Mouse (Mus musculus): ENCODE measurements around the gene Eri2. TPM values are rescaled to one million over a fixed set of nuclear protein-coding genes. Genes with fewer than 3 reads are reported as not detected.
"Not testable (repeated sequence)": the region's sequence is repeated elsewhere in the genome, so short reads cannot be mapped to it uniquely, and the experiment has no call there.

Gene Eri2
- total RNA-seq, 2 experiments from 2014 or later: 1.3 to 1.4 TPM

DNA sequence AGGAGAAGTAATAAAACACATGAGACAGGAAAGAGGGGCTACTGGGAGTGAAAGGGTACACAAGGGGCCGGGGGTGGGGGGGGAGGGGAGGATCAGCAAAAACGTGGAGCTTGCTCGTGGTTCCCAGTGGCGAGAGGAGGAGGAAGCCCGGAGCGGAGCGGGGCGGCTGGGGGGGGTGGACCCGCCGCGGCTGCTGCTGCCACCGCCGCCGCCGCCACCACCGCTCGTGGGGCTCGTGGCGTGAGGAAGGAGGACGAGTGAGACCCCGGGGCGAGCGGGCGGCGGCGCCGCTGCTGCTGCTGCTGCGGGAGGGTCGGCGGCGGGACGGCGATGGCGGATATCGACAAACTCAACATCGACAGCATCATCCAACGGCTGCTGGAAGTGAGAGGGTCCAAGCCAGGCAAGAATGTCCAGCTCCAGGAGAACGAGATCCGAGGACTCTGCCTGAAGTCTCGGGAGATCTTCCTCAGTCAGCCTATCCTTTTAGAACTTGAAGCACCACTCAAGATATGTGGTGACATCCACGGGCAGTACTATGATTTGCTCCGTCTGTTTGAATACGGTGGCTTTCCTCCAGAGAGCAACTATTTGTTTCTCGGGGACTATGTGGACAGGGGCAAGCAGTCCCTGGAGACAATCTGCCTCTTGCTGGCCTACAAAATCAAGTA, 53.9 kb downstream of the Eri2 start:
- DNase-seq: not testable (repeated sequence)

GRCm38 (mm10) chr7:119738877-119739276, 55.0 kb downstream of the Eri2 start:
- DNase-seq: no peak

DNA sequence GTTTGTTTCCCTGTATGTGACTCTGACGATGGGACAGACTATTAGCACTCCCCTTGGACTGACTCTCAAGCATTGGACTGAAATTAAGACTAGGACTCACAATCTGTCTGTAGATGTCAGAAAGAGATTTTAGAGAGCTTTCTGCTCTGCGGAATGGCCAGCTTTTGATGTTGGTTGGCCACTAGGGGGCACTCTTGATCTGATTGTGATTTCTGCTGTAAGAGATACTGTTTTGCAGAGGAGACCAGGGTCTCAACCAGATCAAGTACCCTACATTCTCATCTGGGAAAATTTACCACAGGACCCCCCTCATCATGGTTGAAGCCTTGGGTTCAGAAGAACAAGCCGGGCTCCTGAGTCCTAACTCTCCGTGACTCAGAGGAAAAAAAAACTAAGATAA, 62.6 kb downstream of the Eri2 start:
- DNase-seq: not testable (repeated sequence)

- DNase-seq: no peak
Measured at GRCm38 (mm10) chr7:119727621-119728020, 66.2 kb downstream of the Eri2 start.

DNA sequence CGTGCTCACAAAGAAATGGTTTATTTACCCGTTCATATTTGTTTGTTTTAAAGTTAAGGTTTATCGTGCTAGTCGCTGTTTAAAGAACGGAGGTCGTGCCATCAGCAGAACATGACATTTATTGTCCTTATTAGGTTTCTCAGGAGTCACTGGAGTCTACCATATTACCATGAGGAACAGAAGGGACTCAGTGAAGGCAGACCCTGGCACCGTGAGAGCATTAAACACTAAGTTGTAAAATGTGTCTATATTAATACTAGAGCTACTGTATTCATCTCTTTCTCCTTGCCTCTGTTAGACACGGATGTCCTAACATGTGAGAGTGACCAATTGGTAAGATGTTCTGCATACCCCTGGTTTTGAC, 72.9 kb downstream of the Eri2 start:
- DNase-seq: no peak

DNA sequence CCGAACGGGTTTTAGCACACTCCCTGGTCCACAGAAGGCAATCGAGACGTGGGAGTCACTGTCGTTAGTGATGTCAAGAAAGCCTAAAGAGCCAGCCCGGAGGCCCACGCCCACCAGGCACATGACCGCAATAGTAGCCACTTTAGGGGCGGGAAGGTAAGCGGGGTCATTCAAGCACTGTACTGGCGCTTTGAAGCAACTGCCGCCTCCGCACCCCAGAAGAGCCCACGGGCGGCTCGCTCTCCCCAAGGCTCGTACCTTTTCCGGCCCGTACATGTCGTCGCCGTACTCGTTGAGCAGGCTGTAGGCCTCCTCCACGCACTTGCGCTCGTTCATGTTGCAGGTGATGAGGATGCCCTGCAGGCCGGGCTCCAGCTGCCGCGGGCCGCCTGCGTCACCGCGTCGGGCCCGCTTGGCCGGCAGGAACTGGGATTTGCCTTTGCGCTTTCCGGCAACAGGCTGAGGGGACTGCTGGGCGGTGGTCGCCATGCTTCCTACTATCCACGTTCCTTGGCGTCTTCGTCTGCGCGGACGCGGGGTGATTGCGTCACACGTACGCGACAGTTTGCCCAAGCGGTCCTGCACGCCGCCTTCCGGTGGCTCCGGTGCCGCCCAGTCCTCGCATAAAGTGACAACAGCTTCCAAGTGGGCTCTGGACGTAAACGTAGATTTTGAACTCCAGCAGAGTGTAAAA, 73.5 kb downstream of the Eri2 start, which contains the start of gene Thumpd1:
Gene Thumpd1 (minus strand): TSS at position 546 of the 694 bp plus-strand sequence.
- DNase-seq: peak; percentile 93 to 94

Other genes with a start within 250 kb of the Eri2 start
- gene Acsm2, start 239.7 kb downstream of the Eri2 start, total RNA-seq (2021): not detected
- gene Acsm1, start 187.0 kb downstream of the Eri2 start, total RNA-seq (2021): under 1 TPM in 1 of 2 experiments, not detected in 1; 0.57 TPM
- gene Acsm4, start 104.0 kb downstream of the Eri2 start, total RNA-seq (2021): not detected
- 10 to 100 TPM; 16.0 to 17.2 TPM for gene Thumpd1, start 73.3 kb downstream of the Eri2 start, total RNA-seq (2021)
- gene Acsm3, start 33.1 kb downstream of the Eri2 start, total RNA-seq (2021): 1 to 10 TPM in 1 of 2 experiments, not detected in 1; 5.7 TPM
- gene Rexo5, start 52 bp downstream of the Eri2 start, total RNA-seq (2021): 1 to 10 TPM; 1.1 to 2.1 TPM
- 1 to 10 TPM; 7.2 to 9.6 TPM for gene Lyrm1, start 101.8 kb upstream of the Eri2 start, total RNA-seq (2021)
- 10 to 100 TPM; 13.1 to 15.3 TPM for gene Dcun1d3, start 102.2 kb upstream of the Eri2 start, total RNA-seq (2021)

Measured in heart, adult 18-20 months (tissue).